ENCODE assay signal across 22 mouse cellular contexts in the genomic region with DNA sequence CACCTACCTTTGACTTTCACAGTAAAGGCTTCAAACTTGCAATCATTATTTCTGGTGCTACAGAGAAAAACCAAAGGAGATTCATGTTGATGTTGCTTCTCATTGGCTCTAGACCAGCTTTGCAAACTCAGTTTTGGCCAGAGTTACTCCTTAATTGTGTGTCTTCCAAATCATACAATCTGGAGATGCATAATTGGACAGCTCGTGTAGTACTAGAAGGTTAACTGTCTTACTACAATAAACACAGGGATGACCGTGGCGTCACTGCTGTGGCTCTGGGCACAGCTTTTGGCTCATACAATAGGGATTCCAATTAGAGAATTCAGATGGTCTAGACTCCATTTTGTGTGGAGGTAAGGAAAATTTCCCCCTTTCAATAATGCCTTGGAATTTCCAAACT.
DNase-seq lines count a peak whose midpoint lies in the region; ATAC-seq lines count a peak whose summit lies in the region.
"Had no signal": no experiment of that assay in that cellular context is flagged by ENCODE, and none has a peak within 500 bp of the region (broad histone marks: within the 10 kb centered on the region; RNA-seq: fewer than 3 reads in every experiment).

No protein-coding gene starts in this region.

- no peaks in the 10 kb centered on the region for H3K27me3 ChIP-seq in embryonic facial prominence, embryonic 15.5 days
- no peaks in the 10 kb centered on the region for H3K27me3 ChIP-seq in embryonic facial prominence, embryonic 10.5 days (replicated peaks; ENCODE audit: low read depth, poor library complexity, severe bottlenecking)
- H3K27me3 ChIP-seq in kidney, embryonic 16.5 days (ENCODE audit: insufficient read depth, low read length) = no peaks in the 10 kb centered on the region
- no peaks in the 10 kb centered on the region for H3K27me3 ChIP-seq in lung, embryonic 16.5 days (ENCODE audit: control insufficient read depth, insufficient read depth, low read depth, low read length)
- H3K27me3 ChIP-seq: embryonic facial prominence, embryonic 12.5 days; forebrain, embryonic 12.5 days; heart, embryonic 12.5 days had no signal

- H3K4me1 ChIP-seq in embryonic facial prominence, embryonic 15.5 days = 0 out of 2 replicates have a peak, but pooled peaks cover 8% of the 10 kb centered on the region
- H3K4me1 ChIP-seq in embryonic facial prominence, embryonic 10.5 days = no peaks in the 10 kb centered on the region
- H3K4me1 ChIP-seq in kidney, embryonic 16.5 days (ENCODE audit: insufficient read depth, low read length) = peaks cover 10% of the 10 kb centered on the region
- H3K4me1 ChIP-seq in lung, embryonic 16.5 days (replicated peaks; ENCODE audit: control insufficient read depth, insufficient read depth, low read length) = no peaks in the 10 kb centered on the region
- H3K4me1 ChIP-seq: embryonic facial prominence, embryonic 12.5 days; forebrain, embryonic 12.5 days; hindbrain, embryonic 10.5 days had no signal

- no peak overlapping the region for H3K4me2 ChIP-seq in embryonic facial prominence, embryonic 15.5 days (replicated peaks)
- no peak overlapping the region for H3K4me2 ChIP-seq in kidney, embryonic 16.5 days (replicated peaks; ENCODE audit: low read depth, low read length)
- no peak overlapping the region for H3K4me2 ChIP-seq in lung, embryonic 16.5 days (ENCODE audit: low read depth, low read length)
- H3K4me2 ChIP-seq: embryonic facial prominence, embryonic 12.5 days; forebrain, embryonic 12.5 days; heart, embryonic 12.5 days had no signal

- DNase-seq in embryonic facial prominence, embryonic 10.5 days (ENCODE audit: low spot score) = no peak
- no peak for DNase-seq in kidney, postnatal 4 days
- DNase-seq in lung, postnatal 14 days = no peak
- peak; percentile 13 for DNase-seq in lung, postnatal 36 days
- DNase-seq in spleen, postnatal 36 days (ENCODE audit: low spot score in 2 of 2) = no peak
- DNase-seq: adrenal gland, postnatal 10 days; B cell, adult 2 months; cerebellum, adult 11 months; cerebellum, adult 8-10 months; cerebellum, postnatal 14 days; embryo, embryonic 11 days; gastrocnemius, adult 2 months; gastrocnemius, postnatal 25 days had no signal

- no peaks in the 10 kb centered on the region for H3K36me3 ChIP-seq in embryonic facial prominence, embryonic 15.5 days
- no peaks in the 10 kb centered on the region for H3K36me3 ChIP-seq in embryonic facial prominence, embryonic 10.5 days (replicated peaks)
- H3K36me3 ChIP-seq in kidney, embryonic 16.5 days (ENCODE audit: insufficient read depth, low read length) = no peaks in the 10 kb centered on the region
- H3K36me3 ChIP-seq in lung, embryonic 16.5 days (ENCODE audit: control insufficient read depth, insufficient read depth, low read length) = no peaks in the 10 kb centered on the region
- H3K36me3 ChIP-seq: embryonic facial prominence, embryonic 12.5 days; forebrain, embryonic 12.5 days; G1E; heart, embryonic 12.5 days; hindbrain, embryonic 10.5 days had no signal

- no peak overlapping the region for H3K4me3 ChIP-seq in embryonic facial prominence, embryonic 15.5 days (replicated peaks)
- no peak overlapping the region for H3K4me3 ChIP-seq in embryonic facial prominence, embryonic 10.5 days
- no peak overlapping the region for H3K4me3 ChIP-seq in kidney, embryonic 16.5 days (ENCODE audit: low read length)
- no peak overlapping the region for H3K4me3 ChIP-seq in lung, embryonic 16.5 days (ENCODE audit: low read length)
- H3K4me3 ChIP-seq: embryonic facial prominence, embryonic 12.5 days; forebrain, embryonic 12.5 days; gastrocnemius, adult 2 months; heart, embryonic 12.5 days; hindbrain, embryonic 10.5 days had no signal

- H3K9ac ChIP-seq in embryonic facial prominence, embryonic 15.5 days = no peak overlapping the region
- no peak overlapping the region for H3K9ac ChIP-seq in kidney, embryonic 16.5 days (replicated peaks; ENCODE audit: low read length)
- no peak overlapping the region for H3K9ac ChIP-seq in lung, embryonic 16.5 days (ENCODE audit: low read length)
- H3K9ac ChIP-seq: embryonic facial prominence, embryonic 12.5 days; forebrain, embryonic 12.5 days; heart, embryonic 12.5 days had no signal

- 0 out of 2 replicates have a peak, but pooled peaks have one; percentile 24 for ATAC-seq in embryonic facial prominence, embryonic 15.5 days (ENCODE audit: insufficient number of reproducible peaks, low FRiP score, low TSS enrichment, low read depth)
- ATAC-seq in kidney, embryonic 16.5 days (ENCODE audit: low FRiP score, low TSS enrichment) = no peak
- ATAC-seq in lung, embryonic 16.5 days (ENCODE audit: low read depth) = peak; percentile 60; the same call in 1 of the 2 replicates
- ATAC-seq: CD4-positive, CD25-positive, alpha-beta regulatory T cell, adult 4 months had no signal

- 72% methylated on average over 3 of the region's 3 CpGs for WGBS in embryonic facial prominence, embryonic 15.5 days
- WGBS in embryonic facial prominence, embryonic 10.5 days = 92% methylated on average over 3 of the region's 3 CpGs
- 78% methylated on average over 3 of the region's 3 CpGs for WGBS in kidney, embryonic 16.5 days
- 48% methylated on average over 3 of the region's 3 CpGs for WGBS in lung, embryonic 16.5 days

- H3K9me3 ChIP-seq in embryonic facial prominence, embryonic 15.5 days (replicated peaks) = no peaks in the 10 kb centered on the region
- no peaks in the 10 kb centered on the region for H3K9me3 ChIP-seq in embryonic facial prominence, embryonic 10.5 days
- no peaks in the 10 kb centered on the region for H3K9me3 ChIP-seq in kidney, embryonic 16.5 days (ENCODE audit: low read length)
- no peaks in the 10 kb centered on the region for H3K9me3 ChIP-seq in lung, embryonic 16.5 days (ENCODE audit: control insufficient read depth, low read length)
- H3K9me3 ChIP-seq: embryonic facial prominence, embryonic 12.5 days; forebrain, embryonic 12.5 days; G1E; heart, embryonic 12.5 days; hindbrain, embryonic 10.5 days had no signal

- H3K27ac ChIP-seq in embryonic facial prominence, embryonic 15.5 days (replicated peaks) = no peak overlapping the region
- no peak overlapping the region for H3K27ac ChIP-seq in embryonic facial prominence, embryonic 10.5 days (replicated peaks)
- peak overlapping the region; percentile 60 for H3K27ac ChIP-seq in kidney, embryonic 16.5 days (ENCODE audit: low read length)
- H3K27ac ChIP-seq in lung, embryonic 16.5 days (ENCODE audit: low read length) = no peak overlapping the region
- H3K27ac ChIP-seq: embryonic facial prominence, embryonic 12.5 days; forebrain, embryonic 12.5 days; gastrocnemius, adult 2 months; hindbrain, embryonic 10.5 days had no signal
